Mouse (Mus musculus) ES-Bruce4 (cell line): ENCODE data around the gene Ttc22.

Experiments used
- CTCF ChIP-seq: IDR thresholded peaks from one replicate; pipeline ENCODE4 v1.8.1; 2011; ENCODE audit warnings: low read depth, low read length
- EP300 ChIP-seq: IDR thresholded peaks from 2 replicates; pipeline ENCODE4 v1.6.1; 2011; ENCODE audit warnings: low read depth, low read length; ENCODE audit not compliant: insufficient read depth
- POLR2A ChIP-seq: IDR thresholded peaks from one replicate; pipeline ENCODE4 v1.8.1; 2011; ENCODE audit warnings: low read length; ENCODE audit not compliant: insufficient read depth

GRCm38 (mm10) chr4:106645797-106646196 lies 23.6 kb downstream of the Ttc22 start:
- no peak for TF ChIP-seq POLR2A
- no peak for TF ChIP-seq CTCF
- TF ChIP-seq EP300, result no peak
